Mouse (Mus musculus) embryo, embryonic 9.5 days (tissue): ENCODE data around the gene B3gnt3.
"Not testable (repeated sequence)": the region's sequence is repeated elsewhere in the genome, so short reads cannot be mapped to it uniquely, and the experiment has no call there.

Experiments used
- DNase-seq: peaks from one replicate; pipeline ENCODE4 v3.0.0-alpha.2; 2017; ENCODE audit errors: extremely low spot score

B3gnt3 gene

GRCm38 (mm10) chr8:71711574-71711973 is 10.0 kb upstream of the B3gnt3 start:
- no peak for DNase-seq

- DNase-seq: peak; percentile 88
These were observed 8.3 kb upstream of the B3gnt3 start for GRCm38 (mm10) chr8:71709800-71710446.

GRCm38 (mm10) chr8:71709134-71709799 is 7.7 kb upstream of the B3gnt3 start:
- DNase-seq: no peak

- no peak for DNase-seq
These were observed 6.3 kb upstream of the B3gnt3 start for GRCm38 (mm10) chr8:71707874-71708273.

GRCm38 (mm10) chr8:71703400-71703799 is 1.8 kb upstream of the B3gnt3 start:
- not testable (repeated sequence) for DNase-seq

GRCm38 (mm10) chr8:71702923-71703322 is 1.3 kb upstream of the B3gnt3 start:
- no peak for DNase-seq

- DNase-seq: no peak
These were observed 471 bp upstream of the B3gnt3 start for GRCm38 (mm10) chr8:71702087-71702432.

GRCm38 (mm10) chr8:71700493-71701269 is 908 bp downstream of the B3gnt3 start:
- no peak for DNase-seq

GRCm38 (mm10) chr8:71695456-71695855 is 6.1 kb downstream of the B3gnt3 start:
- not testable (repeated sequence) for DNase-seq

GRCm38 (mm10) chr8:71693166-71694041 is 8.2 kb downstream of the B3gnt3 start:
- no peak for DNase-seq

- no peak for DNase-seq
These were observed 9.1 kb downstream of the B3gnt3 start for GRCm38 (mm10) chr8:71692509-71692908.

- no peak for DNase-seq
These were observed 12.6 kb downstream of the B3gnt3 start, which contains the start of gene Insl3 for GRCm38 (mm10) chr8:71689028-71689427. Insl3 (plus strand) TSS chr8:71689214.

- DNase-seq: no peak
These were observed 14.0 kb downstream of the B3gnt3 start for GRCm38 (mm10) chr8:71687616-71688015.

- DNase-seq: no peak
These were observed 15.3 kb downstream of the B3gnt3 start for GRCm38 (mm10) chr8:71686143-71686734.

GRCm38 (mm10) chr8:71685573-71685972 is 16.0 kb downstream of the B3gnt3 start:
- DNase-seq: no peak

GRCm38 (mm10) chr8:71684701-71685100 is 16.9 kb downstream of the B3gnt3 start:
- DNase-seq: no peak

GRCm38 (mm10) chr8:71682832-71683231 is 18.8 kb downstream of the B3gnt3 start:
- no peak for DNase-seq

GRCm38 (mm10) chr8:71681369-71681915 is 20.1 kb downstream of the B3gnt3 start:
- DNase-seq: no peak

- no peak for DNase-seq
These were observed 21.1 kb downstream of the B3gnt3 start for GRCm38 (mm10) chr8:71680471-71680870.

- DNase-seq: no peak
These were observed 21.9 kb downstream of the B3gnt3 start for GRCm38 (mm10) chr8:71679550-71680168.

GRCm38 (mm10) chr8:71679116-71679515 is 22.5 kb downstream of the B3gnt3 start:
- no peak for DNase-seq
